Mouse (Mus musculus): Measurements from ENCODE around the gene Krt27.

DNA sequence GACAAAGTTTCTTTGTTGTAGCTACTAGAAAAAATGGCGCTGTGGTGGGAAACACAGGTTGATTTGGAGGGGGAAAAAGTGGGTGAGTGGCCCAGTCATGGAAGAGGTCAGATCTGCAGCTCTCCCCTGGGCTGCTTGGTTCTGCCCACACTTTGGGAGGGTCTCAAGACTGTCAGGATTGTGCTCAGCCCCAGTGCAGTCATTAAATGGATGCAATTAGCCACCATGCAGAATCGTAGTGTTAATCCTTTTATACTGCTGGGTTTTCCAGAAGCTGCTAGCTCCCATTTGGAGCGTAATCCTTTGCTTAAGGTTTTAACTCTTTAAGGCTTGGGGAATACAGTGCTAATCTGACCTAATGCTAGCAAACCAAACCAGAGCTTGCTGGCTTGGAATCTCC, 45.1 kb upstream of the Krt27 start:
- no peak for TF ChIP-seq CTCF (IDR thresholded peaks at IDR 0.05)
- TF ChIP-seq POLR2A (IDR thresholded peaks at IDR 0.05; ENCODE audit: insufficient read depth, low read depth, low read length), result no peak
